Mouse (Mus musculus): ENCODE measurements at regions not wholly inside any gene's neighbourhood (a gene's known extent, or its start where the extent isn't known, plus 50 kb on each side); places are given as distances from the start of the nearest gene placed in this dataset.

GRCm38 (mm10) chr16:73482176-73482575 lies 929.4 kb downstream of the Robo2 start:
- Histone ChIP-seq H3K36me3 (ENCODE audit: control insufficient read depth, insufficient read depth, low read length, poor library complexity, severe bottlenecking) (no peaks in the 10 kb centered on the region), H3K4me1 (ENCODE audit: control insufficient read depth, insufficient read depth, low read length) (no peaks in the 10 kb centered on the region), H3K9ac (ENCODE audit: low read depth, poor library complexity, severe bottlenecking) (no peak overlapping the region), H3K9me3 (replicated peaks; ENCODE audit: control insufficient read depth, insufficient read depth, low read length, poor library complexity, severe bottlenecking) (no peaks in the 10 kb centered on the region), H3K27me3 (ENCODE audit: control insufficient read depth, insufficient read depth, low read length, poor library complexity, severe bottlenecking) (no peaks in the 10 kb centered on the region), H3K27ac (ENCODE audit: insufficient read depth, low read length) (no peak overlapping the region), H3K4me3 (ENCODE audit: low read depth, low read length) (no peak overlapping the region)
- TF ChIP-seq CTCF (IDR thresholded peaks at IDR 0.05; ENCODE audit: low read depth, low read length) (no peak), POLR2A (IDR thresholded peaks at IDR 0.05; ENCODE audit: insufficient read depth, low read length) (no peak), EP300 (IDR thresholded peaks at IDR 0.05; ENCODE audit: insufficient read depth, low read depth, low read length) (no peak)

DNA sequence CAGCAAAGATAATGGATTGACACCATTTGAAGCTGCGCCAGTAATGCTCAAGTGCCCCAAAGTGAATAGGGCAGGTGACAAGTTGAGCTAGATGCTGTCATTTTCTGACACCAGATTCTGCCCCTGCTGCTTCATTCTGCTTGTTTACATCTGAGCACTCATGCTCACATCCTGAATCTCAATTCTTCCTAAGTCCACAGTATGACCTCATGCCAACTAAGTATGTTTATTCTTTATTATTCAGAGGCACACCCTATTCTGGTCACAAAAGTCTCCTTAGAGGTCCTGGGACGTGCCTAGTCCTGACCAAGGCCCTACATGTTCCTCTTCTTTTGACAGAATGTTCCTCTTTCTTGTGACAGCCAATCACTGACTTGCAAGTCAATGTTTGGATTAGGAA lies 938.1 kb downstream of the Robo2 start:
- no peaks in the 10 kb centered on the region for H3K4me1 ChIP-seq (ENCODE audit: control insufficient read depth, insufficient read depth, low read length)
- H3K27ac ChIP-seq (ENCODE audit: insufficient read depth, low read length), result no peak overlapping the region
- H3K9ac ChIP-seq (ENCODE audit: low read depth, poor library complexity, severe bottlenecking), result no peak overlapping the region
- no peak overlapping the region for H3K4me3 ChIP-seq (ENCODE audit: low read depth, low read length)
- no peaks in the 10 kb centered on the region for H3K9me3 ChIP-seq (replicated peaks; ENCODE audit: control insufficient read depth, insufficient read depth, low read length, poor library complexity, severe bottlenecking)
- TF ChIP-seq EP300 (IDR thresholded peaks at IDR 0.05; ENCODE audit: insufficient read depth, low read depth, low read length) (no peak), POLR2A (IDR thresholded peaks at IDR 0.05; ENCODE audit: insufficient read depth, low read length) (no peak), CTCF (IDR thresholded peaks at IDR 0.05; ENCODE audit: low read depth, low read length) (no peak)
- no peaks in the 10 kb centered on the region for H3K27me3 ChIP-seq (ENCODE audit: control insufficient read depth, insufficient read depth, low read length, poor library complexity, severe bottlenecking)
- no peaks in the 10 kb centered on the region for H3K36me3 ChIP-seq (ENCODE audit: control insufficient read depth, insufficient read depth, low read length, poor library complexity, severe bottlenecking)

GRCm38 (mm10) chr16:73471547-73471946 lies 940.1 kb downstream of the Robo2 start:
- Histone ChIP-seq H3K36me3 (ENCODE audit: control insufficient read depth, insufficient read depth, low read length, poor library complexity, severe bottlenecking) (no peaks in the 10 kb centered on the region), H3K27ac (ENCODE audit: insufficient read depth, low read length) (no peak overlapping the region)

GRCm38 (mm10) chr16:73470535-73470934 lies 941.1 kb downstream of the Robo2 start:
- H3K4me1 ChIP-seq (ENCODE audit: control insufficient read depth, insufficient read depth, low read length), result no peaks in the 10 kb centered on the region
- H3K9me3 ChIP-seq (replicated peaks; ENCODE audit: control insufficient read depth, insufficient read depth, low read length, poor library complexity, severe bottlenecking), result no peaks in the 10 kb centered on the region
- H3K9ac ChIP-seq (ENCODE audit: low read depth, poor library complexity, severe bottlenecking), result no peak overlapping the region
- no peaks in the 10 kb centered on the region for H3K27me3 ChIP-seq (ENCODE audit: control insufficient read depth, insufficient read depth, low read length, poor library complexity, severe bottlenecking)
- no peaks in the 10 kb centered on the region for H3K36me3 ChIP-seq (ENCODE audit: control insufficient read depth, insufficient read depth, low read length, poor library complexity, severe bottlenecking)
- no peak overlapping the region for H3K27ac ChIP-seq (ENCODE audit: insufficient read depth, low read length)
- TF ChIP-seq POLR2A (IDR thresholded peaks at IDR 0.05; ENCODE audit: insufficient read depth, low read length), result no peak
- TF ChIP-seq EP300 (IDR thresholded peaks at IDR 0.05; ENCODE audit: insufficient read depth, low read depth, low read length), result no peak
- TF ChIP-seq CTCF (IDR thresholded peaks at IDR 0.05; ENCODE audit: low read depth, low read length), result no peak
- H3K4me3 ChIP-seq (ENCODE audit: low read depth, low read length), result no peak overlapping the region

More at GRCm38 (mm10) chr16:73471547-73471946, 940.1 kb downstream of the Robo2 start:
- Histone ChIP-seq H3K4me1 (ENCODE audit: control insufficient read depth, insufficient read depth, low read length) (no peaks in the 10 kb centered on the region), H3K9ac (ENCODE audit: low read depth, poor library complexity, severe bottlenecking) (no peak overlapping the region), H3K27me3 (ENCODE audit: control insufficient read depth, insufficient read depth, low read length, poor library complexity, severe bottlenecking) (no peaks in the 10 kb centered on the region), H3K9me3 (replicated peaks; ENCODE audit: control insufficient read depth, insufficient read depth, low read length, poor library complexity, severe bottlenecking) (no peaks in the 10 kb centered on the region), H3K4me3 (ENCODE audit: low read depth, low read length) (no peak overlapping the region)
- no peak for TF ChIP-seq EP300 (IDR thresholded peaks at IDR 0.05; ENCODE audit: insufficient read depth, low read depth, low read length)
- no peak for TF ChIP-seq CTCF (IDR thresholded peaks at IDR 0.05; ENCODE audit: low read depth, low read length)
- no peak for TF ChIP-seq POLR2A (IDR thresholded peaks at IDR 0.05; ENCODE audit: insufficient read depth, low read length)

DNA sequence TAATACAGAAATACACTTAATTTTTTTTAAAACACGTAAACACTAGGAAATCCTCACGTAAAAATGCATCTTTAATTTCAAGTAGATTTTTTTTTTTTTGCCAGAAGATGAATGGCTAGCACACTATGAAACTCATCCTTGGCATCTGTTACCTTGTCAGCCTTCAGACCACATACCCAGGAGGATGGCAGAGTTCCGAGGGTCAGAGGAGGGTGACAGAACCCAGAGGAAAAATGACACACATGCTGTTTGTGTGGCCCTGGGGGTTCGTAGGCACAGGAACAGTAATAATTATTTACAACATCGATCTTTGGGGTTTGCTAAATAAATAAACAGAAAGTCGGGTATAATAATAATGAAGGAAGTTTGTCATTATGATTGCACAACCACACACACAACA lies 945.3 kb downstream of the Robo2 start:
- Histone ChIP-seq H3K27ac (ENCODE audit: insufficient read depth, low read length) (no peak overlapping the region), H3K27me3 (ENCODE audit: control insufficient read depth, insufficient read depth, low read length, poor library complexity, severe bottlenecking) (no peaks in the 10 kb centered on the region), H3K4me3 (ENCODE audit: low read depth, low read length) (no peak overlapping the region), H3K9me3 (replicated peaks; ENCODE audit: control insufficient read depth, insufficient read depth, low read length, poor library complexity, severe bottlenecking) (no peaks in the 10 kb centered on the region), H3K9ac (ENCODE audit: low read depth, poor library complexity, severe bottlenecking) (no peak overlapping the region), H3K4me1 (ENCODE audit: control insufficient read depth, insufficient read depth, low read length) (no peaks in the 10 kb centered on the region), H3K36me3 (ENCODE audit: control insufficient read depth, insufficient read depth, low read length, poor library complexity, severe bottlenecking) (no peaks in the 10 kb centered on the region)
- TF ChIP-seq CTCF (IDR thresholded peaks at IDR 0.05; ENCODE audit: low read depth, low read length) (no peak), EP300 (IDR thresholded peaks at IDR 0.05; ENCODE audit: insufficient read depth, low read depth, low read length) (no peak), POLR2A (IDR thresholded peaks at IDR 0.05; ENCODE audit: insufficient read depth, low read length) (no peak)

- TF ChIP-seq POLR2A (IDR thresholded peaks at IDR 0.05; ENCODE audit: insufficient read depth, low read length) (no peak), EP300 (IDR thresholded peaks at IDR 0.05; ENCODE audit: insufficient read depth, low read depth, low read length) (no peak), CTCF (IDR thresholded peaks at IDR 0.05; ENCODE audit: low read depth, low read length) (no peak)
- Histone ChIP-seq H3K9me3 (replicated peaks; ENCODE audit: control insufficient read depth, insufficient read depth, low read length, poor library complexity, severe bottlenecking) (no peaks in the 10 kb centered on the region), H3K4me3 (ENCODE audit: low read depth, low read length) (no peak overlapping the region), H3K27me3 (ENCODE audit: control insufficient read depth, insufficient read depth, low read length, poor library complexity, severe bottlenecking) (no peaks in the 10 kb centered on the region), H3K4me1 (ENCODE audit: control insufficient read depth, insufficient read depth, low read length) (no peaks in the 10 kb centered on the region), H3K36me3 (ENCODE audit: control insufficient read depth, insufficient read depth, low read length, poor library complexity, severe bottlenecking) (no peaks in the 10 kb centered on the region), H3K9ac (ENCODE audit: low read depth, poor library complexity, severe bottlenecking) (no peak overlapping the region), H3K27ac (ENCODE audit: insufficient read depth, low read length) (no peak overlapping the region)
Observed at GRCm38 (mm10) chr16:73462516-73462915, 949.1 kb downstream of the Robo2 start.

Measured in ES-Bruce4 (cell line).